9 mouse cellular contexts compared by ENCODE assay signal in genomic region chr2:158570421-158571081, GRCm38 (mm10). TPM values are rescaled to one million over a fixed set of nuclear protein-coding genes. Genes with fewer than 3 reads are reported as not detected.
DNase-seq lines count a peak whose midpoint lies in the region; ATAC-seq lines count a peak whose summit lies in the region.
"Had no signal": no experiment of that assay in that cellular context is flagged by ENCODE, and none has a peak within 500 bp of the region (broad histone marks: within the 10 kb centered on the region; RNA-seq: fewer than 3 reads in every experiment).

No protein-coding gene starts in this region.

- no peak overlapping the region for H3K9ac ChIP-seq in liver, embryonic 12.5 days
- H3K9ac ChIP-seq in embryonic facial prominence, embryonic 14.5 days (ENCODE audit: low read depth, low read length), result no peak overlapping the region

- peaks cover 33% of the 10 kb centered on the region for H3K27me3 ChIP-seq in liver, embryonic 12.5 days (replicated peaks)
- no peaks in the 10 kb centered on the region; the same call in 1 of the 2 replicates for H3K27me3 ChIP-seq in embryonic facial prominence, embryonic 14.5 days (replicated peaks; ENCODE audit: control insufficient read depth, insufficient read depth, low read length)

- H3K4me1 ChIP-seq in liver, embryonic 12.5 days, result no peaks in the 10 kb centered on the region
- no peaks in the 10 kb centered on the region for H3K4me1 ChIP-seq in embryonic facial prominence, embryonic 14.5 days (ENCODE audit: control insufficient read depth, insufficient read depth, low read length)

- peak; percentile 53 for DNase-seq in liver
- peak; percentile 88 for DNase-seq in embryonic facial prominence, embryonic 14.5 days (ENCODE audit: low spot score)
- peak; percentile 69 for DNase-seq in kidney, adult 9 months
- DNase-seq in lung, postnatal 4 days, result peak; percentile 32 to 60
- peak; percentile 46 for DNase-seq in thymus, postnatal 0 days (ENCODE audit: low spot score)
- DNase-seq in left cerebral cortex, postnatal 10 days (ENCODE audit: extremely low spot score in 1 of 2, low spot score in 2 of 2), result no peak
- no peak for DNase-seq in left cerebral cortex, postnatal 25 days (ENCODE audit: low spot score in 2 of 2)

- H3K36me3 ChIP-seq in liver, embryonic 12.5 days, result no peaks in the 10 kb centered on the region
- no peaks in the 10 kb centered on the region for H3K36me3 ChIP-seq in embryonic facial prominence, embryonic 14.5 days (ENCODE audit: control insufficient read depth, insufficient read depth, low read length)

- no peak overlapping the region for H3K4me2 ChIP-seq in liver, embryonic 12.5 days
- H3K4me2 ChIP-seq in embryonic facial prominence, embryonic 14.5 days (ENCODE audit: low read depth, low read length), result no peak overlapping the region

- H3K4me3 ChIP-seq in liver, embryonic 12.5 days, result no peak overlapping the region
- no peak overlapping the region for H3K4me3 ChIP-seq in embryonic facial prominence, embryonic 14.5 days (ENCODE audit: low read depth, low read length)

- intact Hi-C loops in left cerebral cortex, postnatal 10 days (cut with DNase I), result no loop called here
- intact Hi-C loops in left cerebral cortex, postnatal 25 days (cut with DNase I), result no loop called here

- WGBS in liver, embryonic 12.5 days (ENCODE audit: insufficient replicate concordance), result 27% methylated on average over 13 of the region's 13 CpGs
- 26% methylated on average over 13 of the region's 13 CpGs for WGBS in embryonic facial prominence, embryonic 14.5 days

- H3K27ac ChIP-seq in liver, embryonic 12.5 days, result no peak overlapping the region
- no peak overlapping the region for H3K27ac ChIP-seq in embryonic facial prominence, embryonic 14.5 days (replicated peaks; ENCODE audit: low read depth, low read length)

- ATAC-seq in liver, embryonic 12.5 days, result no peak
- 0 out of 2 replicates have a peak, but pooled peaks have one; percentile 47 for ATAC-seq in embryonic facial prominence, embryonic 14.5 days (ENCODE audit: low read depth)

- no peaks in the 10 kb centered on the region for H3K9me3 ChIP-seq in liver, embryonic 12.5 days (replicated peaks)
- H3K9me3 ChIP-seq in embryonic facial prominence, embryonic 14.5 days (ENCODE audit: control insufficient read depth, low read length), result no peaks in the 10 kb centered on the region

RNA-seq across cellular contexts. Expression of gene Slc32a1, which starts 40.0 kb away (rescaled TPM):
- not detected in 2 replicates for polyA plus RNA-seq in liver, embryonic 12.5 days (2016; fragmentation: Nextera tagmentation; extraction: Ambion mirVana)
- polyA plus RNA-seq in embryonic facial prominence, embryonic 14.5 days (2014; fragmentation: Nextera tagmentation; extraction: Ambion mirVana), result 0.07 TPM in 1 of 2 replicates, not detected in the other
- polyA plus RNA-seq in thymus, postnatal 0 days (2015; fragmentation: Nextera tagmentation; extraction: Ambion mirVana), result not detected in 2 replicates
- total RNA-seq in left cerebral cortex, postnatal 10 days (2021), result 10 to 100 TPM; 80.8 to 96.0 TPM
- 100 to 1,000 TPM in 1 of 2 experiments, 10 to 100 TPM in 1; 81.8 to 112 TPM for total RNA-seq in left cerebral cortex, postnatal 25 days (2021)
- polyA plus RNA-seq: liver, embryonic 16.5 days had no signal

RNA-seq across cellular contexts. Expression of gene Actr5, which starts 54.1 kb away (rescaled TPM):
- polyA plus RNA-seq in liver, embryonic 12.5 days (2016; fragmentation: Nextera tagmentation; extraction: Ambion mirVana), result 12.5 and 13.3 TPM in 2 replicates
- 10.6 and 13.0 TPM in 2 replicates for polyA plus RNA-seq in embryonic facial prominence, embryonic 14.5 days (2014; fragmentation: Nextera tagmentation; extraction: Ambion mirVana)
- 16.1 and 18.4 TPM in 2 replicates for polyA plus RNA-seq in thymus, postnatal 0 days (2015; fragmentation: Nextera tagmentation; extraction: Ambion mirVana)
- 10 to 100 TPM in 1 of 2 experiments, 1 to 10 TPM in 1; 9.7 to 11.7 TPM for total RNA-seq in left cerebral cortex, postnatal 10 days (2021)
- 1 to 10 TPM; 7.3 to 9.6 TPM for total RNA-seq in left cerebral cortex, postnatal 25 days (2021)

RNA-seq across cellular contexts. Expression of gene Arhgap40, which starts 58.0 kb away (rescaled TPM):
- polyA plus RNA-seq in liver, embryonic 12.5 days (2016; fragmentation: Nextera tagmentation; extraction: Ambion mirVana), result not detected in 2 replicates
- polyA plus RNA-seq in embryonic facial prominence, embryonic 14.5 days (2014; fragmentation: Nextera tagmentation; extraction: Ambion mirVana), result 1.6 and 2.6 TPM in 2 replicates
- polyA plus RNA-seq in thymus, postnatal 0 days (2015; fragmentation: Nextera tagmentation; extraction: Ambion mirVana), result 0.10 TPM in 1 of 2 replicates, not detected in the other
- not detected for total RNA-seq in left cerebral cortex, postnatal 10 days (2021)
- under 1 TPM in 1 of 2 experiments, not detected in 1; 0.37 TPM for total RNA-seq in left cerebral cortex, postnatal 25 days (2021)
- polyA plus RNA-seq: liver, embryonic 16.5 days had no signal

Comparison
In these comparisons a context has a peak if more than half of its experiments do, and no peak if none do; other contexts are left out.
1. DNase-seq: peak in liver (single experiment), embryonic facial prominence, embryonic 14.5 days (single experiment), kidney, adult 9 months (single experiment), lung, postnatal 4 days (2 of 2) and thymus, postnatal 0 days (single experiment); none in left cerebral cortex, postnatal 10 days (0 of 2) and left cerebral cortex, postnatal 25 days (0 of 2).